Mouse (Mus musculus) left cerebral cortex, postnatal 4 days (tissue): ENCODE data around the gene Ttll11. TPM values are rescaled to one million over a fixed set of nuclear protein-coding genes. Genes with fewer than 3 reads are reported as not detected.
A peak's percentile ranks its signal among the peaks of the same experiment; 100 is the strongest.

Experiments
- DNase-seq: peaks from one replicate; pipeline ENCODE4 v3.0.0-alpha.2; 2022
- intact Hi-C: fragments of 180-260 bp; cut with DNase I; formaldehyde crosslinking; loops from one replicate; pipeline ENCODE4 v1.15.1; 2025
- total RNA-seq, 2 experiments: library from RNA; stranded (reverse); gene quantifications; 2 replicates each; pipeline ENCODE4 v1.2.3; 2021

Ttll11 gene
- total RNA-seq, 2 experiments from 2014 or later = 8.7 to 9.6 TPM

DNA sequence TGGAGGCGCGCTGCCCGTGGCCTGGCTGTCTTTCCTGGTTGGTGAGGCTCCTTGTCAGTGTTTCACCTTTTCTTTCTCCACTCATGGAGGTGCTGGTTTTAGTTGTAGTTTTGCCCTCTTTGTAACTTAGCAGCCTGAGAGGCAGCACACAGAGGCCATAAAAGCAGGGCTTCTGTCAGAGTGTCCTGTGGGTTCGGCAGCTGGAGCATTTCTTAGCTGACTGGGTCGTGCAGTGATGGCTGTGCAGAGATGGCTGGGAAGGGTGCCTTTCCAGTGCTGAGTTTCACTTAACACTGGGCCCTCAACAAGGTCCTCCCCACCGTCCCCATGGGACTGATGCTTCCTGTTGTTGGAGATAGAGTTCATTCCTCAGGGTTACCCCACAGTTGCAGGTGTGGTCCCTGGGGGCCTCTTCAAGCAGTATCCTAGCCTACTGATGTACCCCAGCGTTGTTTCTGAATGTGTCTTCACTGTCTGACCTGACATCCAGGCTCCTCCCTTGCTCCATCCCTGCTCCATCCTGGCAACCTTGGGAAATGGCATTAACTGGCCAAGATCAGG is 242.2 kb downstream of the Ttll11 start:
- intact Hi-C loops = no loop called here
- DNase-seq = no peak

DNA sequence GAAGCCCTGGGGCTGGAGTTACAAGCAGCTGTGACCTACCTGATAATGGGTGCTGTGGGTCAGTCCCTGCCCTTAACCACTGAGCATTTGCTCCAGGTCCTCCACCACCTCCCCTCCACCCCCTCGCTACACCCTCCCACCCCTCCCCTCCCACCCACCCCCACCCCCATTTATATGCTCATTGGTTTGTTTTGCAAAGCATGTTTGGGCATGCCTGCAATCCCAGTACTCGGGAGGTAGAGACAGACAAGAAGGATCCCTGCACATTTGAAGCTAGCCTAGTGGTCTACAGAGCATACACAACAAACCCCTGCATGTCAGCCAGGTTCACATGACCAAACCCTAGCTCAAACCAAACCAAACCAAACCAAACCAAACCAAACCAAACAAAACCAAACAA is 243.7 kb downstream of the Ttll11 start:
- no peak for DNase-seq
- intact Hi-C loops = no loop called here

DNA sequence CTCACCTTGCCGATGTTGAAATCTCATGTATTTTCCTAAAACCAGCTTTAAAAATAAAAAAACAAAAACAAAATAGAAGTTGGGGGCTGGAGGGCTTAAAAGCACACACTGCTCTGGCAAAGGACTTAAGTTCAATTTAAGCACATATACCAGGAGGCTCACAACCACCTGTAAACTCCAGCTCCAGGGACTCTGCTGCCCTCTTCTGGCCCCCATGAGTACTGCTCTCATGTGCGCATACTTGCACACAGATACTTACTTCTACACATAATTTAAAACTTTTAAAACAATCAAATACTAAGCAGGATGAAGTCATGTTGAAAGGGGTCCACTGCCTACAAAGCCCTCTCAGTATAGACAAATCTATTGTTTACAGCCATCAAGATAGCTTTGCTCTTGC is 244.7 kb downstream of the Ttll11 start:
- DNase-seq = no peak
- intact Hi-C loops = no loop called here

DNA sequence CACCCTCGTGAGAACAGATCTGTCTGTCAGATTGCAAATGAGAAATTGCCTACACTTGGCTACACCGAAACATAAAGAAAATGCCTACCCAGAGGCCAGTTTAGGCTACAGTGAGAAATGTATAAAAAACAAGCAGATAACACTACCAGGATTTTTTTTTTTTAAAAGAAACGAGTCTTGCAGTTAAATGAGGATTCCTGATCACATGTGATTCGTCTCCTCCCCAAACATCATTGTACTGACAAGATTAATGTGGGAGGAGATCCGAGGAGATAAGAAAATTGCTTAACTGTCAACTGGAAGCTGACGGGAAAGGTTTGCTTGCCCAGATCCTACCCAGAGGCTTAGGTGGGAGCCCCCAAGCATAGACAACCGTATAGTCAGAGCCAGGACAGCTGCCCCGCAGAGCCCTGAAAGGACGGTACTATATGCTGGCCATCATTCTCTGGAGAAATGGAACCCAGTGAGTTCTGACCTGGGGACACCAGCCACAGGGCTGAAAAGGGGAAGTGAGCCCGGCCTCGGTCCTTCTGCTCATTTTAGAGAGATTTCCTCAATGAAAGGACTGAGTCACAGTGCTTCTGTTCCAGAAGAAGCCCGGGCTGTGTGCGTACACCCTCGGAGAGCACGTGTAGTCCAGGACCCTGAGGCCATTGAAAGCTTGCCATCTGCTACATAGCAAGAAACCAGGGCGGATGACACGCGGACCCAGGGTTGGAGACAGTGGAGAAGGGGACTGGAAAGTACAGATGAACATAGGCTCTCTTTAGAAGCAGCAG is 247.9 kb downstream of the Ttll11 start:
- intact Hi-C loops = no loop called here
- DNase-seq = no peak

DNA sequence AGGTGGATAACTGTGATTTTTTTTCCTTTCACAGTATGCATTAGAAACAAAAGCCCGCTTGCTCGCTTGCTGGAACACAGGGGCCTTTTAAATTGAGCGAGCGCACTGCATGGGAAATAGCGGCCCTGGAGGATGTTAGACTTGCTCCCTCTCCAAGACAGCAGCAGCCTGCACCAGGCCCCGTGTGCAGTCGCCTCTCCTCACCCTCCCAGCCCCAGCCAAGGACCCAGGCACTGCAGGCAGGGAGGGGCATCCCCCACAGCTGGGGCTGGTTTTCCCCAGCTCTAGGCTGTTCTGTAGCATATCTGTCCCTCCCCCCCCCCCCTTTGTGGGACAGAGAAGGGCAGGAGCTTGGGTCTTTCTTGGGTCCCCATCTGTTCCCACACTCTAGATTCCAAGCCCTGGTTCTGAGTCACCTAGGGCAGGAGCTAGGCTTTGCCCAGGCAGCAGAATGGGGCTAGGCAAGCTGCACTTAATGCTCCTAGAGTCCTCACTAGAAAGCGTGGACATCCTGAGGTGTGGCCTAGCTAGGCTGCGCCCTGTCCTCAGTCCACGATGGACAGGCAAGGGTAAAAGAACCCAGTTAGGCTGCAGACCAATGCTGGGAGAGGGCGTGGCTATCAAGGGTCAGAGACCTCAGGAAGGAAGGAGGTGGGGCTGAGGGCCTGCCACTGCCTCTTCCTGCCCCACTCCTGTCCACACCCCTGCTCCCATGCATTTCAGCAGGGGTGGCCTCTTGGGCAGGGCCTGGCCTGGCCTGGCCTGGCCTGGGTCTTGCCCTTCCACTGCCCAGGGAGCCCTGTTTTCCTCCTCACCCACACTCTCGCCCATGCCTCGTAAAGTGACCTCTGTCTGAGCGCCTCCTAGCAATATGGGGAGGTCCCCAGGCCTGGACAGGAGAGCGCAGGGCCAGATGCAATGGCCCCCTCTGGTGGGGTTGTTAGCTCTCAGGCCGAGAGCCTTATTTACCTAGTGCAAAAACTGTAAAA is 250.3 kb downstream of the Ttll11 start:
- DNase-seq = no peak
- intact Hi-C loops = no loop called here

DNA sequence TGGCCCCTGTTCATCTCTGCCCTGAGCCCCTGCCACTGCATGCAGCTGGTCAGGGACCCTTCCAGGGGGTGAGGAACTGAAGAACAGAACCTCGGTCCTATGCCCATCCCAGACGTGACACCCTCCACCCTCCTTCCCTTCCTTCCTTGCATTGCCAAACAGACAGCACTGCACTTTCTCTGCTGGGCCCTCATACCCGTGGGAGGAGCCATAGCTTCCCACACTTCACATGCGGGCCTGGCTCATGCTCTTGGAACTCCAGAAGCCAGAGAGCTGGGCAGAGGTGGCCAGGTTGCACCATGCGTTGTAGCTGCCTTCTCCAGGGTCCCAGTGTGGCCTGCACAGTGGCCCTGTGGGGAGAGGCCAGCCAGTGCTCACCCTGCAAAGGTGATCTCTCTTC is 251.1 kb downstream of the Ttll11 start:
- DNase-seq = no peak
- intact Hi-C loops = no loop called here

DNA sequence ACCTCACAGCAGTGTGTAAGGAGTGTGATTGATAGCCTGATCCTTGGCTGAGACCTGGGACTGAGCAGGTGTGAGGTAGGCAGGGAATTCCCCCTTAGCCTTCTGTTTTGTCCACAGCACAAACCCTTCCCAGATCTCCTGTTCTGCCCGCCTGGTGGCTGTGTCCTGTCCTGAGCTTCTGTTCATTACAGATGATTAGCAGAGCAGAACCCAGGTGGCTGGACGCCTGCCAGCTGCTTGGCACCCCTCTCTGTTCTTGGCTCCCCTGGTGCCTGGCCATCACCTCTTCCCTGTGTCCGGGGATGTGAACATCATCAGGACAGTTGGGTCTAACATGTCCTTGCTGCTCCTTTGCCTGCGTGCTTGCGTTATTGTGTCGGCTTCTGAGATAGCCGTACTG is 256.0 kb downstream of the Ttll11 start:
- DNase-seq = peak; percentile 85
- intact Hi-C loops = no loop called here

DNA sequence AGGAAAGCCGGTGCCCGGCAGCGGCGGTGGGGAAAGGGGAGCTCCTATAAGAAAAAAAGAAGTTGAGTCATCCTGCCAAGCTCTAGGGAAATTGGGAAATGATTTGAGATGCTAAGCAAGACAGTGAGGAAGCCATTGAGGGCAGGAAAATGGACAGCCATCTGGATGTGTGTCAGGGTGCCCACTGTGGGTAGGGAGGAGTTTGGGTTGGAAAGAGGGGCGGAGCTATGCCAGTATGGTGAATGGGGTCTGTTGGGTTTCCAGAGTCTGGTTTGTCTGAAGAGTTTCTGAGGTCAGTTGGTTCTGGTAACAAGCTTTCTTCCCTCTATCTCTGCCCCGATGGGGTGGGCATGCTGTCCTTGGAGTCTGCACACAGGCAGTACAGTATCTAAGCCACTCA is 256.4 kb downstream of the Ttll11 start:
- DNase-seq = no peak
- intact Hi-C loops = no loop called here

DNA sequence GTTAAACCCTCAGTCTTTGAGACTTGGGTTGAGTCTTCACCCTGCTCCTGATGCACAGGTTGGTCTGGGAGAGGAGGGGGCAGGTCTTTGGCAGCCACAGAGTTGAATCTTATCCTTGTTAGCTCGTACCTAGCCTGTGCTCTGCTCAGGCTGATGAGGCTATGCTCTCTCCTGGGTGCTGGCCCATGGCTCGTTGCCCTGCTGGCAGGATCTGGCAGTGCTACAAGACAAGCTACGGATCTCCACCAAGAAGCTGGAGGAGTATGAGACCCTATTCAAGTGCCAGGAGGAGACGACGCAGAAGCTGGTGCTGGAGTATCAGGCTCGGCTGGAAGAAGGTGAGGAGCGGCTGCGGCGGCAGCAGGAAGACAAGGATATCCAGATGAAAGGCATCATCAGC is 256.9 kb downstream of the Ttll11 start:
- intact Hi-C loops = no loop called here
- DNase-seq = peak; percentile 68

DNA sequence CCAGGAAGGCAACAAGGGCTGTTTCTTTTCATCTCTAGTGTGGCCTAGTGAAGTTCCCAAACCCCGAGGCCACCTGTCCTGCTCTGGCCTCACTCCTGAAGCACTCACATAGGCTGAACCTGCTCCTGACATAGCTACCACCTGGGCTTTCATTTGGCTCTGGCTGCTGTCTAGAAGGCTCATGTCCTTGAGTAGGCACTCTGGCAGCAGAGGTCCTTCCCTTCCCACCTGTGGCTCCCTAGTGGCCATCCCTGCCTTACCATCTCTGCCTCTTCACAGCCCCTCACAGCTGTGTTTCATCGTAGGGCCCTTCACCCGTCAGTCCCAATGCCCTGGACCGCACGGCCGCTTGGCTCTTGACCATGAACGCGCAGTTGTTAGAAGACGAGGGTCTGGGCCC is 258.8 kb downstream of the Ttll11 start:
- no peak for DNase-seq
- intact Hi-C loops = no loop called here

DNA sequence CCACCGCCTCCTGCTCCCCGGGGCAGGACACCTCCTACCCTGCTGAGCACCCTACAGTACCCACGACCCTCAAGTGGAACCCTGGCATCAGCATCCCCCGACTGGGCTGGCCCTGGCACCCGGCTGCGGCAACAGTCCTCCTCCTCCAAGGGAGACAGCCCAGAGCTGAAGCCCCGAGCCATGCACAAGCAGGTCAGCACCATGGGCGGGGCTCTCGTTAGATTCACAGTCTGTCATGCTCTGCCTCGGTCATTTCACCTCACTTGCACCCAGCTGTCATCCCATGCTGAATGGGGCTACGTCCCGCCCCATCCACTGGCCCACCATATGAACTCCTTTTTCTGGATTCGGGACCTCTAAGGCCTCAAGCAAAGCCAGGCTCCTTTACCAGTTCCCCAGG is 259.2 kb downstream of the Ttll11 start:
- intact Hi-C loops = no loop called here
- DNase-seq = no peak

DNA sequence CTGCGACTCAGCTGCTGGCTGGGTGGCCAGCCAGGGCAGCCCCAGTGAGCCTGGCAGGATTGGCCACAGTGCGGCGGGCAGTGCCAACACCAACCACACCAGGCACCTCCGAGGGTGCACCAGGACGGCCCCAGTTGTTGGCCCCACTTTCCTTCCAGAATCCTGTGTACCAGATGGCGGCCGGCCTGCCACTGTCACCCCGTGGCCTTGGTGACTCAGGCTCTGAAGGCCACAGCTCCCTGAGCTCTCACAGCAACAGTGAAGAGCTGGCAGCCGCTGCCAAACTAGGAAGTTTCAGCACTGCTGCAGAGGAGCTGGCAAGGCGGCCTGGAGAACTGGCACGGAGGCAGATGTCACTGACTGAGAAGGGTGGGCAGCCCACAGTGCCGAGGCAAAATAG is 259.6 kb downstream of the Ttll11 start:
- intact Hi-C loops = no loop called here
- peak; percentile 90 for DNase-seq

DNA sequence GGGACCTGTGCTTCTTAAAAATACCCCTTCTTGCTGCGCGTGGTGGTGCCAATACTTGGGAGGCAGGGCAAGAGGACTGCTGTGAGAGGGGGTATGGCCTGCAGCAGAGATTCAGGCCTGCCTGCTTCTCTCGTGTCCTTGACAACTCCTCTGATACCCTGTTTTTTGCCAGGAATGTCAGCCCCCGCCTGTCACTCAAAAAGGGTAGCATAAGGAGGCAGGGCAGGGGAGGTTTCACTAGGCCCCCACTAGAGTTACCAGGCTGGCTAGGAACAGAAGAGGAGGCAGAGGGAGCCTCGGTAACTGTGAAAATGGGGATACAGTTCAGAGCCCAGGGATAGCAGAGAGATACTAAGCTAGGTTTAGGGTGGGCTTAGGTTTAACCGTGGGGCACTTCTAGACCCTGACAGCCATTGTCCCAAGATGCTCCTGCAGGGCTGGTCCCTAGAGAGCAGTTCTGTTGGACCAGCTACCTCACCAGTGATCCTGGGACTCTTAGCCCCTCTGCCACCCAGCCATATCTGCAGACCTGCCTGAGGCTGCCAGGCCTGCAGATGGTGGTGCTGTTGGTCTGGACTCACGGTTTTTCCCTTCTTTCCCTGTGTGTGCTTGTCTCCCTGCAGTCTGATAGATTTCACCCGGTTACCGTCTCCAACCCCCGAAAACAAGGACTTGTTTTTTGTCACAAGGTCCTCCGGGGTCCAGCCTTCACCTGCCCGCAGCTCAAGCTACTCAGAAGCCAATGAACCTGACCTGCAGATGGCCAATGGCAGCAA is 260.3 kb downstream of the Ttll11 start:
- intact Hi-C loops = no loop called here

DNA sequence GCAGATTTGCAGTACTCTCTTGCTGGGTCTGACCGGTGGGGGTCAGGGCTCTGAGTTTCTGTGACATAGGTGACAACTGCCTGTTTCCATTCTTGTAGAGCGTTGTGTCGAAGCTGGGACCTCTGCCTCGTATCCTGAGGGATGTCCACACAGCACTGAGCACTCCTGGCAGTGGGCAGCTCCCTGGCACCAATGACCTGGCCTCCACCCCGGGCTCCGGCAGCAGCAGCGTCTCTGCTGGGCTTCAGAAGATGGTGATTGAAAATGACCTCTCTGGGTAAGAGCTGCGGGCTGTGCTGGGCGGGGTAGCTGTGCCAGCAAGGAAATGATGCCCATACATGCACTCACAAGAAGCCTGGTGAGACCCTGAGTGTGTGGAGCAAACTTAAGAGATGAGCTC is 261.1 kb downstream of the Ttll11 start:
- intact Hi-C loops = no loop called here

More for the DNA sequence above, 260.3 kb downstream of the Ttll11 start:
- DNase-seq = no peak

DNA sequence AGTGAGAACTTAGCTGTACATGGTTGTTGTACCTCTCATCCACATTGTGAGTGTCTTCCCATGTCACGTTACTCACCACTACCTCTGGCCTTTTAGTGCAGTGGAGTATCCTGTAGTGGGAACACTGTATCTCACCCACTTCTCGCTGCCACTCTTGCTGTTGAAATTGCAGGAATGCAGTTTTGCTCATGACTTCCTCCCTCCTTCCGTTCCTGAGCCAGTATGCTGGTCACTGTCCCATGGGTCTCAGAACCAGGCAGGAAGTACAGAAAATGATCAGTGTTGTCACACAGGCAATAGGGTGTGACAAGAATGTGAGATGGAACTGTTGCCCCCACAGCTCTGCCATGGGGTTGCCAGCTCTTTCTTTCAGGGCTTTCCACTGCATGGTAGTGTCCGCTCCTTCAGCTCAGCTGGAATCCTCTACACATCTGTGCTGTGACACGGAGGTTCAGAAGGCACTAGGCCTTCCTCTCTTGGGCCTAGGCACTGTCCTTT is 261.7 kb downstream of the Ttll11 start:
- intact Hi-C loops = no loop called here
- no peak for DNase-seq

More for the DNA sequence above, 261.1 kb downstream of the Ttll11 start:
- no peak for DNase-seq

DNA sequence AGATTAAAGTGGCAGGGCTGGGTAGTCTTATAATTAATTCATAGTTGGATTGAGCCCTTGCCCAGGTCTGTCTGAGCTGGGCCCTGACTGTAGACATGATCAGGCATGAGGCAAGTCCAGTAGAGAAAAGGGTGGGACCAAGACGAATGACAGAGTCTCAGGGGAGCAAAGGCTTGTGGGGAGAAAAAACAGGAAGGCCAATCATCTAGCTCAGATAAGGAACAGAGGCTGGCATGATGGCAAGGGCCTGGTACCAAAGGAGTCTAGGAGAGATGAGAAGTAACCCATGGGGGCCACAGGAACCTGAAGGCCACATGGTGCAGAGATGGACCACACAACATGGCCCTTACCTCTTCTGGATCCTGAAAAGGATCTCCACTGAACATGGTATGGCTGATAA is 263.5 kb downstream of the Ttll11 start:
- intact Hi-C loops = no loop called here
- DNase-seq = no peak

DNA sequence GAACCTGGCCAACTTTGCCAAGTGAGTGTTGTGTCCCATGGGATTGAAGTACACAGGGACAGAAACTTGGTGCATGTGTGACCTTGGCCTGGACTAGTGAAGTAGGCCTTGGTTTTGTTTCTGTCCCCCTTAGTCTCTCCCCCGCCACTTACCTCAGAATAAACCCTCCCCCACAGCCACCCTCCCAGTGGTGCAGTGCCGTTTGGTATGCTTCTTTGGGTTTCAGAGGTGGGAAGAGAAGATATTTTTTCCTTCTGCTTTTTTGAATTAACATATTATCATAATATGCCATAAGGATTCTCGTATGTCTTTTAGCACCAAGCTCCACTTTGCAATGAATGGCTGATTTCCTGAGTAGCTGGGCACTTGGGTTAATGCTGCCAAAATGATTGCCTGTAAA is 264.2 kb downstream of the Ttll11 start:
- intact Hi-C loops = no loop called here
- no peak for DNase-seq

DNA sequence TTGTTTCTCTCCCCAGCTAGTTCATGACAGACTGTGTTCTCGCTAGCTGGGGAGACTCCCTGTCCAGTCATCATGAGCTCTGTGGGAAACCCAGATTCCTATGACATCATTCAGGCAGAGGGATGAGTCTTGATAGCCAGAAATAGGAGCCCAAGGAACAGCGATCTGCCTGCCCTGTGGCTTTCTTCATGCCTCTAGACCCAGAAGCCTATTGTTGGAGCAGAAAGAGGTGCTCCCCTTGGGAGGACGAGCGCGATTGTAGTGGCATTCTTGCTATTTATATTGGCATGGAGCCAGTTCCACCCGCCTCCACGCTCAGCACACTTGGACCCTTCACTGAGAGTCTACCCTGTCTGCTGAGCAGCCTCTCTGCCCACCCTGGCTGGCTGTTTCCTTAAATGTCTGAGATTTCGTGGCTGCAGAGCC is 265.0 kb downstream of the Ttll11 start:
- DNase-seq = no peak
- intact Hi-C loops = no loop called here

DNA sequence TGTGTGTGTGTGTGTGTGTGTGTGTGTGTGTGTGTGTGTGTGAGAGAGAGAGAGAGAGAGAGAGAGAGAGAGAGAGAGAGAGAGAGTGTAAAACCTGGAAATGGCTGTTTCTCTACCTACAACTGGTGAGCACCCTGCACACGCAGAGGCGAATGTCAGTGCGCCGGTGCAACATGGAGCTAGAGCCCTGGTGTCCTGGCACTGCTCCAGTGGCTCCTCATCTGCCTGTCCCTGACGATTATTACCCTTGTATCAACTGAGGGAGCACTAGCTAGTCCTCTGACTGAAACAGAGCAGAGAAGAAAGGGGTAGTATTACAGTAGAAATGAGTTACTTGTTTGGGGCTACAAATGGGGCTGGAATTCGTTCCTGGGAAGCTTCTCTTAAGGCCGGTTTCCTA is 266.3 kb downstream of the Ttll11 start:
- DNase-seq = no peak
- intact Hi-C loops = no loop called here

DNA sequence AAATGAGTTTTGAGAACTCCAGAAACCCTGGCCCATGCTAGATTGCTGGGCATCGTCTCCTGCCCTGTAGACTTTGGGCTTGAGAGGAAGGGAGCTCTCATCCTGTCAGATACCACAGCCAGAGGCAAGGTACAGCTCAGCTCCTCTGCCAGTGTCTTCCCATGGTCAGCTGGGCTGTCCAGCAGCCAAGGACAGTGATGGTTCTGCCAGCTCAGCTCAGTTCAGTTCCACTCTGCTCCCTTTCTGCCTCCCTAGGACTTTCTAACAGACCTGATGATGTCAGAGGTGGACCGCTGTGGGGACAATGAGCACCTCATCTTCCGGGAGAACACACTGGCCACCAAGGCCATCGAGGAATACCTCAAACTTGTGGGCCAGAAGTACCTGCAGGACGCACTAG is 267.1 kb downstream of the Ttll11 start:
- no peak for DNase-seq
- intact Hi-C loops = no loop called here

DNA sequence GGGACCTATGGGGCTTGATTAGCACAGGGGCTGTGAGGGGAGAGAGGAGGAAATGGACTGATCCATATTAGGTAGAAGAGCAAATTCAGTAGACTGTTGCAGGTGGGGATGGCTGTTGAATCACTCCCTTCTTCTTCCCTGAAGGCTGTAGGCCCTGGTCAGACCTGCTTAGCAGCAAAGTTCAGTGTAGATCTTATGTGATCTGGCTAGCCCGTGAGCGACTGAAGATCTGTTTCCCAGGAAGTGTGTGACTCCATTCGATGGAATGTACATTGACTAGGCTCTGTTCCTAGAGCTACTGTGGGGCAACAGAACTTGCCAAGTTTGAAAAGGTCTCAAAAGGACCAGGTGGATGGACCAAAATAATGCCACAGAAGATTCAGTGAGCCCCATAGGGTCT is 276.5 kb downstream of the Ttll11 start:
- DNase-seq = no peak
- intact Hi-C loops = no loop called here
